Mouse (Mus musculus) forebrain, embryonic 14.5 days (tissue): ENCODE data around the gene Dnajb3. TPM values are rescaled to one million over a fixed set of nuclear protein-coding genes. Genes with fewer than 3 reads are reported as not detected.
"Not testable (repeated sequence)": the region's sequence is repeated elsewhere in the genome, so short reads cannot be mapped to it uniquely, and the experiment has no call there.

ENCODE experiments used
- ATAC-seq: fragments of 200-750 bp; cut with Nextera tagmentation; 2 replicates; pipeline ENCODE4 v1.8.0; 2017; ENCODE audit warnings: mild to moderate bottlenecking, moderate library complexity
- DNase-seq: peaks from one replicate; pipeline ENCODE4 v3.0.0-alpha.2; 2015; ENCODE audit warnings: low spot score
- H3K27ac ChIP-seq: fragments of 300-500 bp; sonication (generic); 2 replicates; pipeline ENCODE4 v1.5.1; 2014; ENCODE audit warnings: low read depth, mild to moderate bottlenecking, control low read depth, low read length, moderate library complexity
- H3K27me3 ChIP-seq: fragments of 300-500 bp; sonication (generic); replicated peaks from 2 replicates; pipeline ENCODE4 v1.6.1; 2014; ENCODE audit warnings: low read length, control low read depth, mixed read lengths; ENCODE audit not compliant: control insufficient read depth, insufficient read depth
- H3K36me3 ChIP-seq: fragments of 300-500 bp; sonication (generic); 2 replicates; pipeline ENCODE4 v1.6.1; 2014; ENCODE audit warnings: low read length, control low read depth; ENCODE audit not compliant: control insufficient read depth, insufficient read depth
- H3K4me1 ChIP-seq: fragments of 300-500 bp; sonication (generic); 2 replicates; pipeline ENCODE4 v1.6.1; 2014; ENCODE audit warnings: antibody characterized with exemption, low read length, control low read depth; ENCODE audit not compliant: control insufficient read depth, insufficient read depth
- H3K4me2 ChIP-seq: fragments of 300-500 bp; sonication (generic); 2 replicates; pipeline ENCODE4 v1.6.1; 2014; ENCODE audit warnings: mild to moderate bottlenecking, control low read depth, low read length
- H3K4me3 ChIP-seq: fragments of 300-500 bp; sonication (generic); 2 replicates; pipeline ENCODE4 v1.5.1; 2014; ENCODE audit warnings: low read depth, low read length, control low read depth
- H3K9ac ChIP-seq: fragments of 300-500 bp; sonication (generic); 2 replicates; pipeline ENCODE4 v1.6.1; 2014; ENCODE audit warnings: mild to moderate bottlenecking, low read length, control low read depth, moderate library complexity
- H3K9me3 ChIP-seq: fragments of 300-500 bp; sonication (generic); replicated peaks from 2 replicates; pipeline ENCODE4 v1.6.1; 2016; ENCODE audit warnings: low read length, control low read depth, mixed read lengths; ENCODE audit not compliant: control insufficient read depth
- WGBS: fragments of 180-500 bp; shearing (Covaris S2); extraction: QIAGEN DNeasy Blood & Tissue Kit; methylation state at CpG from one replicate; pipeline ENCODE4 v1.1.7; 2014; 5-methylcytosine and 5-hydroxymethylcytosine counted together
- polyA plus RNA-seq: library from polyadenylated mRNA; unstranded; fragments of >200 nt; fragmentation: Nextera tagmentation; extraction: Ambion mirVana; gene quantifications from 2 replicates; pipeline ENCODE4 v1.2.1, GENCODE M21; 2014

The Dnajb3 gene
- polyA plus RNA-seq, 1 experiment from 2014 or later: 14.4 TPM

GRCm38 (mm10) chr1:88228121-88228520, 22.5 kb upstream of the Dnajb3 start:
- ATAC-seq (no peak), DNase-seq (no peak)
- Histone ChIP-seq H3K4me1 (no peaks in the 10 kb centered on the region), H3K9me3 (peaks cover 79% of the 10 kb centered on the region), H3K27ac (no peak overlapping the region), H3K4me2 (no peak overlapping the region), H3K9ac (no peak overlapping the region), H3K36me3 (no peaks in the 10 kb centered on the region), H3K4me3 (no peak overlapping the region), H3K27me3 (no peaks in the 10 kb centered on the region)
- WGBS: 69% methylated on average over 7 of the region's 7 CpGs

DNA sequence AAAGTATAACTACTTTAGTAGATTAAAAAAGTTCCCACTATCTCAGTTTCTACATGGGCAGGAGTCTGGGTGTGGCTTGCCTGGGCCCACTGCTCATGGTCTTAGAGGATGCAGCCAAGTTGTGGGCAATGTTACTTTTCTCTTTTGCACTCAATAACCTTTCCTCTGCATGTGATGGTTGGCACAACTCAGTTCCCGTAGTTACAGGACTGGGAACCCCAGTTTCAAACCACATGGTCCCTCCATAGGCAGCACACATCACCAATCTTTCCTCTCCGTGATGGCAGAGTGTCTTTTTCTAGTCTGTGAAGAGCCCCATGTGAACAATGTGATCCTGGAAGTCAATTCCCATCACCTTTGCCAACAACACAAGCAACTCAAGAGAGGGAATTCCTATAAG, 21.9 kb upstream of the Dnajb3 start:
- no peak for ATAC-seq
- WGBS: 59% methylated on average over 2 of the region's 2 CpGs

GRCm38 (mm10) chr1:88226670-88227379, 21.2 kb upstream of the Dnajb3 start, which contains the start of gene Mroh2a:
Gene Mroh2a (plus strand): TSS chr1:88226986.
- H3K9me3 ChIP-seq: peaks cover 70% of the 10 kb centered on the region
- DNase-seq (no peak), ATAC-seq (no peak)
- no peaks in the 10 kb centered on the region for H3K4me1 ChIP-seq
- H3K27me3 ChIP-seq: no peaks in the 10 kb centered on the region
- no peak within 1 kb of the TSS for H3K9ac ChIP-seq
- WGBS: 53% methylated on average over 5 of the region's 5 CpGs
- H3K4me3 ChIP-seq: no peak within 1 kb of the TSS
- no peak within 1 kb of the TSS for H3K27ac ChIP-seq
- no peaks in the 10 kb centered on the region for H3K36me3 ChIP-seq
- H3K4me2 ChIP-seq: no peak within 1 kb of the TSS

More for the DNA sequence above, 21.9 kb upstream of the Dnajb3 start:
- Histone ChIP-seq H3K4me2 (no peak overlapping the region), H3K4me3 (no peak overlapping the region), H3K9me3 (peaks cover 72% of the 10 kb centered on the region), H3K36me3 (no peaks in the 10 kb centered on the region), H3K27me3 (no peaks in the 10 kb centered on the region), H3K4me1 (no peaks in the 10 kb centered on the region), H3K27ac (no peak overlapping the region), H3K9ac (no peak overlapping the region)
- no peak for DNase-seq

DNA sequence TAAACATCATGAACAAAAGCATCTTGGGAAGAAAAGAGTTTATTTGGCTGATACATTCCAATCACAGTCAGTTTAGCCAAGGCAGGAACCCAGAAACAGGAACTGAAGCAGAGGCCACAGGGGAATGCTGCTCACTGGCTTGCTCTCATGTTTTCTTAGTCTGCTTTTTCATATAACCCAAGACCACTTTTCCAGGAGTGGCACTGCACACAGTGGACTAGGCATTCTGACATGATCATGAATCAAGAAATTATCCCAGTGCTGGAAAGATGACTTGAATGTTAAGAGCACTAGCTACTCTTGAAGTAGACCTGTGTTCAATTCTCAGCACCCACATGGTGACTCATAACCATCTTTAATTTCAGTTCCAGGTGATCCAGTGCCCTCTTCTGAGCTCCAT, 20.2 kb upstream of the Dnajb3 start:
- no peaks in the 10 kb centered on the region for H3K27me3 ChIP-seq
- H3K4me2 ChIP-seq: no peak overlapping the region
- H3K27ac ChIP-seq: no peak overlapping the region
- DNase-seq: no peak
- H3K4me1 ChIP-seq: no peaks in the 10 kb centered on the region
- ATAC-seq: no peak
- peaks cover 59% of the 10 kb centered on the region for H3K9me3 ChIP-seq
- no peaks in the 10 kb centered on the region for H3K36me3 ChIP-seq
- H3K4me3 ChIP-seq: no peak overlapping the region
- H3K9ac ChIP-seq: no peak overlapping the region

- not testable (repeated sequence) for ATAC-seq
Measured at GRCm38 (mm10) chr1:88225301-88225700, 19.7 kb upstream of the Dnajb3 start.

DNA sequence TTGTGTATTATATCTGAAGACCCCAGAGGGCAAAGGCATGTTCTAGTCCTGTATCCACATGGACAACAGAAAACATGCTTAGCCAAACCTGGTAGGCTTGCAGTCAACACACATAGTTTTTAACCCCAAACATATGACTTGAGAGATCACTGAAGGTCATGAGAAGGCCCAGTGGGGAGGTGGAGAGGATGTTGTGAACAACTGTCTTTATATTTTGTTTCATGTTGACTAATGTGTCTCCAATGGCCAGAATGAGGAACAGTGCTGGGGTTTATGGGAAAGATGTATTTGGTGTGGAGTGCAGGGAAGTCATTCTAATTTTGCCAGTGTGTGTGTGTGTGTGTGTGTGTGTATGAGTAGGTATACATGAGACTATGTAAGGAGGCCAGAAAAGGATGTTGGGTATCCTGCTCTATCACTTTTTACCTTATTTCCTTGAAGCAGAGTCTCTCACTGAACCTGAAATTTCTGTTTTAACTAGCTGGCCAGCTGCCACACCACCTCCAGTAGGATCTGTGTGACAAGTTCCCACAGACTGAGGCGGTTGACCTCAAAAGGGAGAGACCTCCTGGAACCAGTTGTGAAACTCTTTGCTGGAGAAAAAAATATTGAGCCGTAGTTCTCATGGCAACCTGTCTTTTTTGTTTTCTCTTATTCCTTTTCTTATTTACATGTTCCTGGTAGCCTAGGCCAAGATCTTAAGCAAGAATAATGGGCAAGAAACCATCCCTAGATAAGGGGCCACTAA, 18.6 kb upstream of the Dnajb3 start:
- 68% methylated on average over 2 of the region's 2 CpGs for WGBS
- Histone ChIP-seq H3K4me2 (no peak overlapping the region), H3K27me3 (no peaks in the 10 kb centered on the region), H3K4me1 (no peaks in the 10 kb centered on the region), H3K9me3 (peaks cover 44% of the 10 kb centered on the region), H3K36me3 (no peaks in the 10 kb centered on the region), H3K4me3 (no peak overlapping the region), H3K9ac (no peak overlapping the region), H3K27ac (no peak overlapping the region)
- no peak for DNase-seq
- ATAC-seq: no peak

More at GRCm38 (mm10) chr1:88225301-88225700, 19.7 kb upstream of the Dnajb3 start:
- DNase-seq, H3K27me3 ChIP-seq, H3K27ac ChIP-seq, H3K4me1 ChIP-seq, H3K4me3 ChIP-seq, H3K9ac ChIP-seq, H3K4me2 ChIP-seq, H3K36me3 ChIP-seq: not testable (repeated sequence)
- WGBS: 44% methylated on average over 2 of the region's 2 CpGs
- H3K9me3 ChIP-seq: peaks cover 55% of the 10 kb centered on the region

DNA sequence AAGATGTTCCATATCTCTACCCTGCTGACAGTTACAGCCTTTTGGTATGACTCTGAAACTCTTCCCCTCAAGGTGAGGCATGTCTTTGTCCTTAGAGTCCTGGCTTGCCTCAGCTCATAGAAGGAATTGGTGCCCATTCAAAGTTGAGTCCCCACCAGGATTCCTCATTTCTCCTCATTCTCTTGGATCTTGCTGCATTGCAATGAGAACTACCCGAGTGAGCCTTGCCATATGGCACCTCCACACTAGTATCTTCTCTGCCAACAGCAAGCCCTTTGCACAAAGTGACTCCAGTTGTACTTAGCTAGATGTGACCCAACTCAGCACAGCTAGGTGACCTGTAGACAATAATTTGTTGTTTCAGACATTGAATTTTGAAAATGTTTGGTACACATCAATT, 18.0 kb upstream of the Dnajb3 start:
- H3K4me3 ChIP-seq: no peak overlapping the region
- H3K4me1 ChIP-seq: no peaks in the 10 kb centered on the region
- no peak overlapping the region for H3K4me2 ChIP-seq
- H3K36me3 ChIP-seq: no peaks in the 10 kb centered on the region
- ATAC-seq (no peak), DNase-seq (no peak)
- no peak overlapping the region for H3K27ac ChIP-seq
- no peaks in the 10 kb centered on the region for H3K27me3 ChIP-seq
- peaks cover 38% of the 10 kb centered on the region for H3K9me3 ChIP-seq
- WGBS: 55% methylated on average over 1 of the region's 1 CpGs
- H3K9ac ChIP-seq: no peak overlapping the region

- H3K4me2 ChIP-seq, H3K27me3 ChIP-seq, H3K9ac ChIP-seq, H3K27ac ChIP-seq, H3K4me1 ChIP-seq, ATAC-seq, DNase-seq, H3K4me3 ChIP-seq, H3K36me3 ChIP-seq: not testable (repeated sequence)
- peaks cover 33% of the 10 kb centered on the region for H3K9me3 ChIP-seq
Measured at GRCm38 (mm10) chr1:88223011-88223515, 17.5 kb upstream of the Dnajb3 start.

DNA sequence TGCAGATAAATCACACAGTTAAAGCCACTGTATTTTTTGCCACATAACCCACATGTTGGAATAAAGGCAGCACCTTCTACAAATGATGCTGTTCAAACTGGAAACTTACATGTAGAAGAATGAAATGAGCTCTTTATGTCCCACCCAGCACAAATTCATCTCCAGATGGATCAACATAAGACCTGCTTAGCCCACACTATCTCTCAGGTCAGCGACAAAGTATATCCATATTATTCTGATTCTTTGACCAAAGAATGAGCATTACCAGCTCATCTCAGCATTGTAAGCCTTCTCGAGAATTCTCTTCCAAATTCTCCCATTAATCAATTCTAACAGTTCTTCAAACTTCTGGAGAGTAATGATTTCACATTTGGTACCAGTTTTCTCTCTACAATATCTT, 16.6 kb upstream of the Dnajb3 start:
- ATAC-seq: no peak
- H3K4me2 ChIP-seq: no peak overlapping the region
- no peak overlapping the region for H3K27ac ChIP-seq
- WGBS: 52% methylated on average over 2 of the region's 2 CpGs
- no peaks in the 10 kb centered on the region for H3K36me3 ChIP-seq
- H3K9ac ChIP-seq: no peak overlapping the region
- H3K27me3 ChIP-seq: no peaks in the 10 kb centered on the region
- H3K4me3 ChIP-seq: no peak overlapping the region
- H3K4me1 ChIP-seq: no peaks in the 10 kb centered on the region
- no peak for DNase-seq
- H3K9me3 ChIP-seq: peaks cover 24% of the 10 kb centered on the region
